In the genomic region with DNA sequence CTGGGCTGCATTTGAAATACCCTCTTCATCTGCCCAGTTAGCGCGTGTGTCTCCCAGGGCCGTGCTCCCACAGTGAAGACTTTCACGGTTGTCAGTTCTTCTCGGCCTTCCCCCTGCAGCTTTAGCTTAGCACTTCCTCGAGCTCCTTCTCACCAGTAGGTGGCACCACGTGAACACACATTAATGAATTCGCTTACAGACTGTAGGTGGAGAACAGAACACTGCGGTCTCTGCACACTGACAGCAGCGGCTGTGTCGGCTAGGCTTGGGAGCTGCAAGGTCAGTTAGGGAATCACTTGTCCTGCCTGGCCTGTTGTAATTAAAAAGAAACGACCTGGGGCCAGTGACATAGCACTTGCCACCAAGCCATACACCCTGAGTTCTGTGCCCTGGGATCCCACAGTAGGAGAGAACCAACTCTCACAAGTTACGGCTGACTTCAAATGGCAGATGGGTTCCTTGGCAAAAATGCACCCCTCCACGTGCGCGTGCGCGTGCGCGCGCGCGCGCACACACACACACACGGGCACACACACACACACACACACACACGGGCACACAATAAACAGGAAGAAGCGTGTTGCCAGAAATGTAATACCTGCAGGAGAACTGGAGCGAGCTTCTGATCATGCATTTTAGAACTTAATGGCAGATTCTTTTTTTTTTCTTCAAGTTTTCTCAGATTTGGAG, we compare ENCODE assay signal across 8 mouse cellular contexts. TPM values are rescaled to one million over a fixed set of nuclear protein-coding genes. Genes with fewer than 3 reads are reported as not detected.
DNase-seq lines count a peak whose midpoint lies in the region; ATAC-seq and TF ChIP-seq lines count a peak whose summit lies in the region.

No protein-coding gene starts in this region.

- H3K9ac ChIP-seq in ES-Bruce4 (ENCODE audit: low read depth, poor library complexity, severe bottlenecking) = no peak overlapping the region
- peak overlapping the region; percentile 40 for H3K9ac ChIP-seq in forebrain, embryonic 14.5 days (ENCODE audit: low read length)
- H3K9ac ChIP-seq in liver, postnatal 0 days (replicated peaks) = peak overlapping the region; percentile 7; the same call in 1 of the 2 replicates
- peak overlapping the region; percentile 63 for H3K9ac ChIP-seq in neural tube, embryonic 13.5 days

- 12% methylated on average over 28 of the region's 28 CpGs for WGBS in forebrain, embryonic 14.5 days
- WGBS in liver, postnatal 0 days (ENCODE audit: insufficient replicate concordance) = 5% methylated on average over 28 of the region's 28 CpGs
- WGBS in neural tube, embryonic 13.5 days = 10% methylated on average over 28 of the region's 28 CpGs

- no peaks in the 10 kb centered on the region for H3K9me3 ChIP-seq in ES-Bruce4 (replicated peaks; ENCODE audit: control insufficient read depth, insufficient read depth, low read length, poor library complexity, severe bottlenecking)
- H3K9me3 ChIP-seq in forebrain, embryonic 14.5 days (replicated peaks; ENCODE audit: control insufficient read depth, low read length) = no peaks in the 10 kb centered on the region
- H3K9me3 ChIP-seq in liver, postnatal 0 days (ENCODE audit: low read length) = no peaks in the 10 kb centered on the region
- no peaks in the 10 kb centered on the region for H3K9me3 ChIP-seq in neural tube, embryonic 13.5 days

- peak; percentile 83 for ATAC-seq in forebrain, embryonic 14.5 days
- ATAC-seq in liver, postnatal 0 days = peak; percentile 85
- peak; percentile 80 for ATAC-seq in neural tube, embryonic 13.5 days (ENCODE audit: low read depth)

- peak overlapping the region; percentile 52 for H3K4me2 ChIP-seq in forebrain, embryonic 14.5 days (ENCODE audit: low read length)
- H3K4me2 ChIP-seq in liver, postnatal 0 days (ENCODE audit: low read depth, low read length) = peak overlapping the region; percentile 68
- peak overlapping the region; percentile 62 for H3K4me2 ChIP-seq in neural tube, embryonic 13.5 days

- H3K36me3 ChIP-seq in ES-Bruce4 (ENCODE audit: control insufficient read depth, insufficient read depth, low read length, poor library complexity, severe bottlenecking) = no peaks in the 10 kb centered on the region
- no peaks in the 10 kb centered on the region for H3K36me3 ChIP-seq in forebrain, embryonic 14.5 days (ENCODE audit: control insufficient read depth, insufficient read depth, low read length)
- no peaks in the 10 kb centered on the region for H3K36me3 ChIP-seq in liver, postnatal 0 days (replicated peaks; ENCODE audit: insufficient read depth, low read length)
- no peaks in the 10 kb centered on the region for H3K36me3 ChIP-seq in neural tube, embryonic 13.5 days

- H3K4me3 ChIP-seq in ES-Bruce4 (ENCODE audit: low read depth, low read length) = peak overlapping the region; percentile 54
- peak overlapping the region; percentile 14; the same call in 1 of the 2 replicates for H3K4me3 ChIP-seq in forebrain, embryonic 14.5 days (ENCODE audit: low read depth, low read length)
- peak overlapping the region; percentile 29 for H3K4me3 ChIP-seq in liver, postnatal 0 days (ENCODE audit: low read depth, low read length)
- H3K4me3 ChIP-seq in neural tube, embryonic 13.5 days = peak overlapping the region; percentile 30

- DNase-seq in cerebellum, adult 11 months = peak; percentile 77
- DNase-seq in forebrain, embryonic 14.5 days (ENCODE audit: low spot score) = peak; percentile 96
- DNase-seq in heart, postnatal 14 days = peak; percentile 85 to 92
- peak; percentile 94 for DNase-seq in layer of hippocampus, adult 11-12 months (ENCODE audit: low spot score)
- peak; percentile 85 for DNase-seq in liver, postnatal 0 days
- DNase-seq in telencephalon, adult 2 months (ENCODE audit: low read depth, low spot score) = peak; percentile 89

- peak; percentile 78 for TF ChIP-seq CTCF in ES-Bruce4 (IDR thresholded peaks at IDR 0.05; ENCODE audit: low read depth, low read length)
- peak; percentile 95 for TF ChIP-seq CTCF in liver, postnatal 0 days (IDR thresholded peaks at IDR 0.05; ENCODE audit: low read depth)

- no peaks in the 10 kb centered on the region for H3K4me1 ChIP-seq in ES-Bruce4 (ENCODE audit: control insufficient read depth, insufficient read depth, low read length)
- H3K4me1 ChIP-seq in forebrain, embryonic 14.5 days (ENCODE audit: control insufficient read depth, insufficient read depth, low read length) = peaks cover 7% of the 10 kb centered on the region; the same call in 1 of the 2 replicates
- H3K4me1 ChIP-seq in liver, postnatal 0 days (ENCODE audit: insufficient read depth) = peaks cover 17% of the 10 kb centered on the region
- peaks cover 19% of the 10 kb centered on the region for H3K4me1 ChIP-seq in neural tube, embryonic 13.5 days (replicated peaks)

- no peak for TF ChIP-seq EP300 in ES-Bruce4 (IDR thresholded peaks at IDR 0.05; ENCODE audit: insufficient read depth, low read depth, low read length)
- no peak for TF ChIP-seq EP300 in liver, postnatal 0 days (IDR thresholded peaks at IDR 0.05; ENCODE audit: low read depth)

- TF ChIP-seq POLR2A in ES-Bruce4 (IDR thresholded peaks at IDR 0.05; ENCODE audit: insufficient read depth, low read length) = no peak

- intact Hi-C loops in heart, postnatal 14 days (cut with DNase I) = loop anchor here (5.0 kb wide), 1 partner anchor 660 kb away; no protein-coding TSS in a partner anchor

- peak overlapping the region; percentile 72 for H3K27ac ChIP-seq in ES-Bruce4 (ENCODE audit: insufficient read depth, low read length)
- no peak overlapping the region for H3K27ac ChIP-seq in forebrain, embryonic 14.5 days (ENCODE audit: low read depth, low read length)
- H3K27ac ChIP-seq in liver, postnatal 0 days (ENCODE audit: low read depth) = 0 out of 2 replicates have a peak overlapping the region, but pooled peaks have one; percentile 5
- H3K27ac ChIP-seq in neural tube, embryonic 13.5 days (replicated peaks) = 0 out of 2 replicates have a peak overlapping the region, but pooled peaks have one; percentile 38

- no peaks in the 10 kb centered on the region for H3K27me3 ChIP-seq in ES-Bruce4 (ENCODE audit: control insufficient read depth, insufficient read depth, low read length, poor library complexity, severe bottlenecking)
- H3K27me3 ChIP-seq in forebrain, embryonic 14.5 days (replicated peaks; ENCODE audit: control insufficient read depth, insufficient read depth, low read length) = no peaks in the 10 kb centered on the region
- no peaks in the 10 kb centered on the region for H3K27me3 ChIP-seq in liver, postnatal 0 days (ENCODE audit: insufficient read depth, low read length)
- no peaks in the 10 kb centered on the region for H3K27me3 ChIP-seq in neural tube, embryonic 13.5 days

RNA-seq across cellular contexts. Expression of gene Rpl14, which starts 11.5 kb away (rescaled TPM):
- 1,004 and 1,061 TPM in 2 replicates for polyA plus RNA-seq in ES-Bruce4 (2011; ENCODE audit: insufficient read depth, insufficient read length, low read depth, missing spikeins)
- 510 and 595 TPM in 2 replicates for polyA plus RNA-seq in forebrain, embryonic 14.5 days (2014; fragmentation: Nextera tagmentation; extraction: Ambion mirVana)
- total RNA-seq in heart, postnatal 14 days (2021) = 100 to 1,000 TPM; 270 to 309 TPM
- polyA plus RNA-seq in liver, postnatal 0 days (2015; fragmentation: Nextera tagmentation; extraction: Ambion mirVana) = 422 and 441 TPM in 2 replicates
- polyA plus RNA-seq in neural tube, embryonic 13.5 days (2015; fragmentation: Nextera tagmentation; extraction: Ambion mirVana) = 434 and 497 TPM in 2 replicates

RNA-seq across cellular contexts. Expression of gene Entpd3, which starts 43.1 kb away (rescaled TPM):
- polyA plus RNA-seq in ES-Bruce4 (2011; ENCODE audit: insufficient read depth, insufficient read length, low read depth, missing spikeins) = 0.58 and 1.3 TPM in 2 replicates
- 1.1 and 1.5 TPM in 2 replicates for polyA plus RNA-seq in forebrain, embryonic 14.5 days (2014; fragmentation: Nextera tagmentation; extraction: Ambion mirVana)
- total RNA-seq in heart, postnatal 14 days (2021) = under 1 TPM in 1 of 2 experiments, not detected in 1; 0.24 TPM
- 0.05 TPM in 1 of 2 replicates, not detected in the other for polyA plus RNA-seq in liver, postnatal 0 days (2015; fragmentation: Nextera tagmentation; extraction: Ambion mirVana)
- polyA plus RNA-seq in neural tube, embryonic 13.5 days (2015; fragmentation: Nextera tagmentation; extraction: Ambion mirVana) = 1.2 and 1.5 TPM in 2 replicates
